Mouse (Mus musculus) adrenal gland, adult 2 months (tissue): ENCODE results near the gene E330021D16Rik. TPM values are rescaled to one million over a fixed set of nuclear protein-coding genes. Genes with fewer than 3 reads are reported as not detected.

Experiments
- polyA plus RNA-seq: library from polyadenylated mRNA; depleted of rRNA; stranded (reverse); fragments of >200 nt; gene quantifications from 2 replicates; pipeline ENCODE4 v1.2.3, GENCODE M21; 2012; rRNA removed
- total RNA-seq, 2 experiments: library from RNA; stranded (reverse); gene quantifications; 2 replicates each; pipeline ENCODE4 v1.2.3; 2021

E330021D16Rik gene
- total and polyA plus RNA-seq, 3 experiments = not detected

Other genes starting within 250 kb of the E330021D16Rik start
- gene Grin2b, start 242.1 kb downstream of the E330021D16Rik start, total RNA-seq = under 1 TPM; 0.07 to 0.17 TPM
- gene Grin2b, start 242.1 kb downstream of the E330021D16Rik start, polyA plus RNA-seq = under 0.01 and 0.02 TPM in 2 replicates
- gene Gm8994, start 88.0 kb downstream of the E330021D16Rik start, total RNA-seq = not detected
- not detected in 2 replicates for gene Gm8994, start 88.0 kb downstream of the E330021D16Rik start, polyA plus RNA-seq
- 10 to 100 TPM; 60.9 to 62.4 TPM for gene Atf7ip, start 90.6 kb upstream of the E330021D16Rik start, total RNA-seq
- gene Atf7ip, start 90.6 kb upstream of the E330021D16Rik start, polyA plus RNA-seq = 16.4 and 21.6 TPM in 2 replicates
- 10 to 100 TPM; 43.6 to 48.3 TPM for gene Plbd1, start 246.4 kb upstream of the E330021D16Rik start, total RNA-seq
- 8.9 and 11.5 TPM in 2 replicates for gene Plbd1, start 246.4 kb upstream of the E330021D16Rik start, polyA plus RNA-seq